Mouse (Mus musculus) A20 (cell line): ENCODE data around the gene Zfp37.
"Not testable (repeated sequence)": the region's sequence is repeated elsewhere in the genome, so short reads cannot be mapped to it uniquely, and the experiment has no call there.

Experiments used
- DNase-seq: peaks from one replicate; pipeline ENCODE4 v3.0.0-alpha.2; 2011; ENCODE audit warnings: low read depth, low spot score

Gene Zfp37

DNA sequence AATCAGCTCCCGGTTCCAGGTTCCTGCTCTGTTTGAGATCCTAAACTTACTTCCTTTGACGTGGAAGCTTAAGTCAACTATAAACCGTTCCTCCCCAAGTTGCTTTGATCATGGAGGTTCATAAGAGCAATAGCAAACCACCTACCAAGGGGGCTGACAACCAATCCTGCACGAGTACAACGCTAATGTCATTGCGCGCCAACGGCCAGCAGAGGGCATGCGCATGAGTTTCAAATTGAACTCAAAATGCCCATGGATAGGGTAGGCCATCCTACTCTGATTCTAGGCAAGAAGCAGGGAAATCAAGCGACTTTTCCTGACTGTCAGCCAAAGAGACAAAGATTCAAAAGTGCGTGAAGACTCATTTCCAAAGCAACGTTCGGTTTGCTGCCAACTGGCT, at the start of gene Zfp37:
Gene Zfp37, minus strand, starts transcription at position 279 of the 400 bp plus-strand sequence.
- DNase-seq: peak; percentile 54

- no peak for DNase-seq
These were observed 47.2 kb upstream of the Zfp37 start for GRCm38 (mm10) chr4:62278081-62278480.

GRCm38 (mm10) chr4:62277222-62277621, 46.4 kb upstream of the Zfp37 start:
- DNase-seq: no peak

DNA sequence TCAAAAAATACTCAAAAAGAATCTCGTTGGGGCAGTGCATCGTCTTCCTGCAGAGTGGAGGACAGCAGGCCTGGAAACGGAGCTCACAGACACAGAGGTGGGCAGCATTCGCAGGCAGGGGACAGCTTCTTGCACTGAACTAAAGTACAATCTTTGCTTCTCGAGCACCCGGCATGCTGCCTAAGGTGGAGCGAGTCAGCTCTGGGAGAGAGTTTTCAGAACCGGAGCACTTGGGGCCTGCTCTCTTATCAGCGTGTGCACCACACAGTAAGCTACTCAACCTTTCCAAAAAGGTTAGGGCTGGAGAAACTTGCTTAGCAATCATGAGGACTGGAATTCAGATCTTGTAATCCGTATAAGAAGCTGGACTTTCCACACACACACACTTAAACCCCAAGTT, 45.8 kb upstream of the Zfp37 start:
- DNase-seq: no peak

- DNase-seq: no peak
These were observed 44.1 kb upstream of the Zfp37 start for GRCm38 (mm10) chr4:62274841-62275536.

DNA sequence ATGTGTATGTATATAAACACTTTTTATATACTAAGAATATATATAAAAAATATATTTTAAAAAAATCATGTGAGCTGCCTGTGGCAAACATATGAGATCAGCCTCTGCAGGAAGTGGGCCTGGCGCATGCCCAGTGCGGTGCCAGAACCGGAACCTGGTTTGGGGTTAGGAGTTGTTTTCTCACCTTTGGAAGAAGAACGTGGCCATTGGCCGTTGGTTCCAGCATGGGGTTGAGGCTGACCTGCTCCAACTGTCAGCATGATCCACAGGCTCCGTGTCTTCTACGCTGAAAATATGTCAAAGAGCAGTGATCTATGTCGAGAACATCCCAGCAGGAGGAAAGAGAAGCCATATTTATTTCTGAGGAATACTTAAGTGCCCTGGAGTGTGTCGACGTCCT, 43.1 kb upstream of the Zfp37 start:
- DNase-seq: no peak

DNA sequence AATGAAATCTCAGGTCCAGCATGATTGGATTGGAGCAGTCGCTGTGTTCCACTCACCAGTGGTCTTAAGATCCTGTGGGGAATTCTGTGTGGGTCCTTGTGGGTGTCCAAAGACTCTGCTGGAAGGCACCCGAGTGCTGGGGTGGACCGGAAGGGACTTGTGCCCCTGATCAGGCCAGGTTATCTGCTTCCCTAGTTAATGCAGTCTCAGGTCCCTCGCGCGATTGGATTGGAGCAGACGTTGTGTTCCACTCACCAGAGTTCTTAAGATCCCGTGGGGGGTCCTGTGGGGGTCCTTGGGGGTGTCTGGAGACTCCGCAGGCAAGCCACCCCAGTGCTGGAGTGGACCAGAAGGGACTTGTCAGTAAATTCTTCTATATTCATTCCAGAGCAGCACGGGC, 41.8 kb upstream of the Zfp37 start:
- DNase-seq: no peak

DNA sequence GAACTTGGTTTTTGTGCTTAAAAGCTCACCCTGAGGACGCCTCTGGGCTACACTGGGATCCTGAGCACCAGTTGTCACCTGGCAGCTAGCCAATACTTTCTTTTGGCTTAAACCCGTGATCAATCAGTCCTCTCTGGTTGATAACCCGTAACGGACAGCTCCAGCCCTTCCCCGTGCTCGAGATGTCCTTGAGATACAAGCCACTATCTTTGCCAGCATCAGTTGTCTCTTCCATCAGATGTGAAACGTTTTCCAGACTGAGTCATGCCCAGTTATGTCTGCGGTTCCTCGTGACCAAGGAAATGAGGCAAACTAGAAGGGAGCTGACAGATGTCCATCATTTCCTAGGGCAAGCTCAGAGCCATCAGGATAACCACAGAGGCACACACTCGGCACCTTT, 36.3 kb upstream of the Zfp37 start:
- no peak for DNase-seq

GRCm38 (mm10) chr4:62266016-62266415, 35.2 kb upstream of the Zfp37 start:
- DNase-seq: not testable (repeated sequence)

GRCm38 (mm10) chr4:62265154-62265836, 34.4 kb upstream of the Zfp37 start:
- no peak for DNase-seq

DNA sequence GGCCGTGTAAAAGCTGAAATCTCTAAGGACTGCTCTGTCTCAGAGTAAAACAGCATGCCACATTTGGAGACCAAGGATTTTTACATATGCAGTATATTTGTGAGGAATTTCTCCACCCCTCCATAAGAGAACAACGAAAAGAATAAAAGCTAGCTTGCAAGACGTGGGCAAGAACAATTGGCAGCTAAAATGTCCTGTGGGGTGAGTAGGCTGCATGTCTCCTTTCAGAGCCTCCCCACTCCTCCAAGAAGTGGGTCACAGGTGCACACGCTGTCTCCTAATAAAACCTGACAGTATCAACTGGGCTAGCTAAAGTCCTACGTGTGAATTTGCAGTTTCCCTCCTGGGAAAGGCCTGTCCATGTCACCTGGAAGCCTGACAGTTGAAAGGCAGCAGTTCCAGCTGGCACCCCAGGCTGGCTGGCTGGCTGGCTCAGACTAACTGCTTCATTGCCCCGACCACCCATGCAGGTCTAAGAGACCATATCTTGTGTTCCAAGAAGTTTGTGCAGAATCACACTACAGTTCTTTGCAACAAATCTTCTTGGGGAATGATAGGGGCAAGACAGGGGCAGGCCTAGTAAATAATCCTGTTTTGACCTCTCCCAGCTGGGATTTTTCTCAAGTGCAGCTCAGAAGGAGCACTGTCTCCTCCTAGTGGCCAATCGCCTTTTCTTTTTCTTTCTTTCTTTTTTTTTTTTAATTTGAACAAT, 32.4 kb upstream of the Zfp37 start:
- DNase-seq: peak; percentile 48

DNA sequence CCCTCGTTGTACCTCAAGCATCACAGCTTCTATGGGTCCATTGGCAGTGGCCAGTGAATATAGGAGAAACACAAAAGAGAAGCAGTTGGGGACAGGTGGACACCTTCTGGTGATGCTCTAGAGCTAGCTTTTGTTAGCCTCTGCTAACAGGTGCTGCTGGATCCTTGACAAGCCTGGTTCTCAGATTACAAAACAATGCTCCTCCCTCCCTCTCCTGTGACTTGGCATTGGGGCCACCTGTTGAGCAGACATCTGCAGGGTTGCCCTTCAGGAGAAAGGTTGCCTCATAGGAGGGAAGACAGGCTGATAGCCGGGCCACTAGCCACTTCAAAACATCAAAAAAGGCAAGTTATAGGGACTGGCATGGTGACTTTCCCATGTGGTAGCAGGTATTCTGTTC, 31.4 kb upstream of the Zfp37 start, which contains the start of gene Slc31a2:
Gene Slc31a2, plus strand, starts transcription at position 287 of the 400 bp plus-strand sequence.
- DNase-seq: no peak

GRCm38 (mm10) chr4:62256931-62257330, 26.1 kb upstream of the Zfp37 start:
- peak; percentile 47 for DNase-seq

DNA sequence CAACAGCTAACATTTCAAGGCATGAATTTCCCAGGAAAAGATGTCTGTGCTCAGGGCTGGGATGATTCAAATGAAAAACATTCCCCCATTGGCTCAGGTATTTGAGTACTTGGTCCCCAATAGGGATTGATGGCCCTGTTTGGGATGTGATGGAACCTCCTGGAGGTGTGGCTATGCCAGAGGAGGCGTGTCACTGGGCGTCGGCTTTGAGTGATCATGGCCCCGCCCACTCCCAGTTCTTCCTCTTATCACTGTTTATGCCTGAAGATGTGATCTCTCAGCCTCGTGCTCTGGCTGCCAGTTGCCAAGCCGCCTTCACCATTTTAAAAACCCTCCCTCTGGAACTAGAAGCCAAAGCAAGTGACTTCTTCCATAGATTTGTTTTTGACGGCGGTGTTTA, 23.7 kb upstream of the Zfp37 start:
- no peak for DNase-seq

GRCm38 (mm10) chr4:62251776-62252175, 20.9 kb upstream of the Zfp37 start:
- DNase-seq: no peak

DNA sequence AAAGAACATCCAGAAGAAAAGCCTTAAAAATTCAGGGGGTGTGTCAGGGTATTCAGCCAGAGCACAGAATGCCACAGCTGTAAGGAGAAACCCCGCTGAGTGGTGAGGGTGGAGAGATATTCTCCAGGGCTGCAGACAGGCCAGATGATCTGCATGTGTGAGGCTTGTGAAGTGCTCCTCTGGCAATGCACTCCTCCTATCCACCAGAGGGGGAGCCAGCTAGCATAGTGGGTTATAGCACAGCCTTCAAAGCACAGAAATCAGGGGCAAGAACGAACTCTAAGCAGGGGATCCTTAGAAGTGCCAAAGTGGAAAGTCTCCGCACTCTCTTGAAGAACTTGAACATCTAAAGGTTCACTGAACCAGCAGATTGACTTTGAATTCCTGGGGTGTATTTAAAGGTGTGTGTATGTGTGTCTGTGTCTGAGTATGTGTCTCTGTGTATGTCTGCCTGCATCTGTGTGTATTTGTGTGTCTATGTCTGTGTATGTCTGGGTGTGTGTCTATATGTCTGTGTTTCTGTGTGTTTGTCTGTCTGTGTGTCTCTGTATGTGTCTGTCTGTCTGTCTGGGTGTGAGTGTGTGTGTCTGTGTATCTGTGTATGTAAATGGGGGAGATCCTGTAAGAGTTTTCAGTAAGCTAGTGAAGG, 20.2 kb upstream of the Zfp37 start:
- peak; percentile 53 for DNase-seq

GRCm38 (mm10) chr4:62248328-62248727, 17.5 kb upstream of the Zfp37 start:
- DNase-seq: peak; percentile 83

DNA sequence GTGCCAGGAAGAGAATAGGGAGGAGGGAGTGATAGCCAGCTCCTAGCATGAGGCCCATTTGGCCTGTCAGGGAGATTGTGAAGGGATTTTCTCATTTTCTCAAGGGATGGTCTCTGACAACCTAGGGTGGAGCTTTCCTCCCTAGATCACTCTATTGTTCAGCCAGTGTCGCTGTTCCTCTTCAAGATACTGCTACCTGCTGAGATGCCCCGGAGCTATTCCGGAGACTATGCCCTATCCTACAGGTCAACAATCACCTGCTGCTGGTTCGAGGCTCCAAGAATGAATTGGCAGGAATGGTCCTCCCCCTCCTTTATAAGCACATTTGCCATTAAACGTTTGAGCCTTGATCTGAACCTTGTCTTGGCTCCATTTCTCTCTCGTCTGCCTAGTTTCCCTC, 9.7 kb upstream of the Zfp37 start:
- DNase-seq: no peak

DNA sequence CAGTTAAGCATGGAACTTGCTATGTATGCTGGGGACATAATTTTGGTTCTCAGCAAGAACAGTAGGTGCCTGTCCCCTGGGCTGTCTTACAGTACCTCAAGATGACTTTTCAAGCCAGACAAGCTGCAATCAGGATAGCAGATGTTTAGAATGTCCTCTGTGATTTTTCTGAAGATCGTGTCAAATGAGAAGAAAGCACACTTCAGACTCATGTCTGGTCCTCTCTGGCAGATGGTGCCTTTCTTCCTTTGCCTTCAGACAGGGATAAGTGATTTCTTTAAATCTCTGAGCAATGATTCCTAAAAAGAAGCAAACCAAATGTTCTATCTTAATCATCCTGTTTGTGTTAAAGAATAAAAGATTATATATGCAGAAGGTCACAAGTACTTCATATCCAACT, 694 bp downstream of the Zfp37 start:
- no peak for DNase-seq

- DNase-seq: peak; percentile 60
These were observed 1.4 kb downstream of the Zfp37 start for GRCm38 (mm10) chr4:62229448-62229847.

DNA sequence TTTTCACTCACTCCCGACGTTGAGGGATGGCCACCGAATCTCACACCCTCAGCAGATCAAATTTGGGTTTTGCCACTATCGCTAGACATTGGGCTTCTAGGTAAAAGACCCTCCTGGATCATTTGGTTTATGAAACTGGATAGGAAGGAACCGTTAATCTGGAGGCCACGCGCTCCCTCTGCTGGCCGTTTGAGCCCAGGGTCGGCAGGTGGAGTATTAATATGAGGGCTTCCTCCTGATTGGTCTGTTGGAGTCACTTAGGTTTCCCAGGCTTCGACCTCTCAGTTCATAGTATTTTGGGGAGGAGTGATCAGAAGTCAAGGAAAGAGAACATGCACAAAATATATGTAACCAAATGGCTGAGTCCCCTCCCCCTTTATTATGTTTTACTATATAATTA, 2.5 kb downstream of the Zfp37 start:
- peak; percentile 55 for DNase-seq

DNA sequence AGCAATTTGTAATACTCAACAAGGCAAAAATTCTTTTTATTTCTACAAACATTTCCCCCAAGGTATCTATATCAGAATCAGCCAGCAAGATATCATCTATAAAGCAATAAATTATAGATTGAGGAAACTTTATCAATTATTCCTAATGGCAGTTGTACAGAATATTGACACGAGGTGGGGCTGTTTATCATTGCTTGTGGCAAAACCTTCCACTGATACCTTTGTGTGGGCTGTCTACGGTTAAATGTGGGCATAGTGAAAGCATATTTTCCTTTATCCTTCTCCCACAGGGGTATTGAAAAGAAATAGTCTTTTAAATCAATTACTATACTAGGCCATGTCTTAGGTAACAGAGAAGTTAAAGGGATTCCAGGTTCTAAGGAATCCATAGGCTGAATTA, 17.4 kb downstream of the Zfp37 start:
- DNase-seq: no peak
